Mouse (Mus musculus): ENCODE results near the gene Tspan5.

- TF ChIP-seq CTCF (conservative IDR thresholded peaks at IDR 0.05; ENCODE audit: insufficient read depth, insufficient read length, low read depth, low read length) (no peak), POLR2A (IDR thresholded peaks at IDR 0.05; ENCODE audit: low read depth, low read length) (no peak)
Observed at GRCm38 (mm10) chr3:138761531-138761930, 19.5 kb downstream of the Tspan5 start.
